Mouse (Mus musculus): ENCODE data around the gene Elmo3.

DNA sequence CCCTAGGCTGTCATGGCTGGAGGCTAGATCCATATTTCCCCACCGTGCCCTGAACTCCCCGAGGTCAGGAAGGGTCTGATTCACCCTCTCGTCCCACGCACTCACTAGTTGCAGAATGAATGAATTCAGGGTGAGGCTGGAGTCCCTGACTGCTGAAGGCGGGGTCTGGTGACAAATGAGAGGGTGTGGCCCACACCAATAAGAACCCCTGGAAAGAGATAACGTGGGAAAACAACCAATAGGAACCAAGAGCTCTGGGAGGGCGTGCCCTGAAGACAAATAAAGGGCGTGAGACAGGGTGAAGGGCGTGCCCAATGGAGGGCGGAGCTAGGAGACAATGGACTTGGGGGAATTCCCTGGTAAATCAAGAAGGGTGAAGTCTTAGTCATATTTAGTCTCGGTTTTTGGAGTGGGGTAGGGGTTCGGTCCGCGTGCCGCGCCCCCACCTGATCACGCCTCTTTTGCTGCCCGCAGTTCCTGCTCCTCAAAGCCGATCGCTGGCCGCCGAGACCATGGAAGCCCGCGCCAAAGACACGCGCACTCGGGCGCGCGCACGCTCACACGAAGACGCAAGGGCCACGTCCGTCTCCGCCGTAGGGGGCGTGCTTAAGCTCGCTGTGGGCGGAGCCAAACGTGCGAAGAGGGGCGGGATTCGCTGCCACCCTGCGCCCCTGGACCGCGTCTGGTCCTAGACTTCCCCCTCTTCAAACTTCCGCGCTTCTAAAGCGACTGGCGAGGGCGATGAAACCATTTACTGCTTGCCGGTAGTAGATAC lies 16.3 kb upstream of the Elmo3 start:
- TF ChIP-seq GATA1 (IDR thresholded peaks at IDR 0.05; ENCODE audit: borderline replicate concordance, low read length), result no peak; the same call in 2 of the 3 replicates
- no peak for TF ChIP-seq FLI1 (IDR thresholded peaks at IDR 0.05; ENCODE audit: low read length)
